Mouse (Mus musculus) adrenal gland (tissue): ENCODE data around the gene Lpo.

ENCODE experiments used
- intact Hi-C: fragments of 180-260 bp; cut with DNase I; formaldehyde crosslinking; loops from one replicate; pipeline ENCODE4 v1.15.1; 2025

The Lpo gene

GRCm38 (mm10) chr11:87807433-87807832, 20.7 kb downstream of the Lpo start:
- intact Hi-C loops, result no loop called here

- intact Hi-C loops, result no loop called here
Observed at GRCm38 (mm10) chr11:87805448-87805847, 22.6 kb downstream of the Lpo start.

GRCm38 (mm10) chr11:87802621-87803020, 25.5 kb downstream of the Lpo start:
- intact Hi-C loops, result no loop called here

- intact Hi-C loops, result no loop called here
Observed at GRCm38 (mm10) chr11:87801711-87802275, 26.3 kb downstream of the Lpo start.

- intact Hi-C loops, result no loop called here
Observed at GRCm38 (mm10) chr11:87793460-87793859, 34.6 kb downstream of the Lpo start, which contains the start of gene Mpo. Gene Mpo (plus strand): TSS chr11:87793581.

GRCm38 (mm10) chr11:87790088-87790487, 38.0 kb downstream of the Lpo start:
- intact Hi-C loops, result no loop called here

GRCm38 (mm10) chr11:87780130-87780529, 48.0 kb downstream of the Lpo start:
- intact Hi-C loops, result no loop called here

- intact Hi-C loops, result no loop called here
Observed at GRCm38 (mm10) chr11:87779392-87779791, 48.7 kb downstream of the Lpo start.

GRCm38 (mm10) chr11:87778915-87779314, 49.2 kb downstream of the Lpo start:
- intact Hi-C loops, result no loop called here

- intact Hi-C loops, result no loop called here
Observed at GRCm38 (mm10) chr11:87778100-87778765, 49.9 kb downstream of the Lpo start.

- intact Hi-C loops, result loop anchor here (5.0 kb wide), 1 partner anchor 140 kb away; no protein-coding TSS in a partner anchor
Observed at GRCm38 (mm10) chr11:87772354-87772753, 55.7 kb downstream of the Lpo start.

GRCm38 (mm10) chr11:87770989-87771388, 57.1 kb downstream of the Lpo start:
- intact Hi-C loops, result loop anchor here (1.0 to 5.0 kb wide), 2 partner anchors 109 to 139 kb away; partner anchors contain the start of gene Rnf43

- intact Hi-C loops, result no loop called here
Observed at GRCm38 (mm10) chr11:87768745-87769144, 59.3 kb downstream of the Lpo start.

GRCm38 (mm10) chr11:87763988-87764876, 63.9 kb downstream of the Lpo start:
- intact Hi-C loops, result no loop called here

- intact Hi-C loops, result no loop called here
Observed at GRCm38 (mm10) chr11:87763511-87763987, 64.5 kb downstream of the Lpo start.

GRCm38 (mm10) chr11:87762702-87763385, 65.2 kb downstream of the Lpo start:
- intact Hi-C loops, result no loop called here

- intact Hi-C loops, result no loop called here
Observed at GRCm38 (mm10) chr11:87761806-87762701, 66.0 kb downstream of the Lpo start.

- intact Hi-C loops, result no loop called here
Observed at GRCm38 (mm10) chr11:87761181-87761721, 66.8 kb downstream of the Lpo start.

GRCm38 (mm10) chr11:87760301-87761081, 67.6 kb downstream of the Lpo start, which contains the start of gene Tspoap1:
Gene Tspoap1 (plus strand): TSS chr11:87760541.
- intact Hi-C loops, result no loop called here
